Mouse (Mus musculus) right cerebral cortex, postnatal 36 days (tissue): ENCODE data around the gene Kiss1r.

Source experiments
- DNase-seq, 2 experiments: peaks; one replicate each; pipeline ENCODE4 v3.0.0; 2022; ENCODE audit warnings: low spot score in 2 of 2, mixed read lengths in 1 of 2

The Kiss1r gene

DNA sequence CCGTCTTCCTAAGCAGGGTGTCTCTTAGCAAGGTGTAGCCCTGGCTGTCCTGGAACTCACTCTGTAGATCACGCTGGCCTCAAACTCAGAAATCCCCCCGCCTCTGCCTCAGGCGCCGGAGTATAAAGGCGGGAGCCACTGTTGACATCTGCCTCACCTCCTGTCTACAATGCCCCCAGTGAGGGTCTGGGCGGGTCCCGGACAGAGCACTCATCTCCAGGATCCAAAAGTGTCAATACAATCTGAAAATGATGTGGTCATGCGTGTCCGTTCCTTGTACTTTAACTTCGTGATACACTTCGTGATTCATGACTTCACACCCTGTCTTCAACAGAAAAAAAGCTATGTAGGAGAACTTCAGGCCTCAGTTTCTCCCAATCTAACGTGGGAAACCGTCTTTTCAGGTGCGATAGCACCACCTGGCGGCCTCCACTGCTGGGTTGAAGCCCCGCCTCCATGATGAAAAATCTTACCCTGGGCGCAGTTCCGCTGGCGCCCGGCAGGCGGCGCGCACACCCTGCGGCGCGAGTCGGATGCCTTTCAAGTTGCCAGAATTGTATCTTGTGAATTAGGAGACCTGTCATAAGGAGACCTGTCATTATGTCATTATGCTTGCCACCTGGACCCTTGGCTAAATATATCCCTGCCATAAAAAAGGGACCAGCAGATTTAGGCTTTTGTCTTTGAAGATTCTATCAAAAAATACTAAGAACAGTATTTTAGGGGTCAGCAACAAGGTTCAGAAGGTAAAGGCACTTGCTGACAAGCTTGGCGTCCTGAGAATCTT is 8.4 kb downstream of the Kiss1r start:
- peak; percentile 85 to 89 for DNase-seq

GRCm38 (mm10) chr10:79925785-79926490 is 9.2 kb downstream of the Kiss1r start:
- no peak for DNase-seq

DNA sequence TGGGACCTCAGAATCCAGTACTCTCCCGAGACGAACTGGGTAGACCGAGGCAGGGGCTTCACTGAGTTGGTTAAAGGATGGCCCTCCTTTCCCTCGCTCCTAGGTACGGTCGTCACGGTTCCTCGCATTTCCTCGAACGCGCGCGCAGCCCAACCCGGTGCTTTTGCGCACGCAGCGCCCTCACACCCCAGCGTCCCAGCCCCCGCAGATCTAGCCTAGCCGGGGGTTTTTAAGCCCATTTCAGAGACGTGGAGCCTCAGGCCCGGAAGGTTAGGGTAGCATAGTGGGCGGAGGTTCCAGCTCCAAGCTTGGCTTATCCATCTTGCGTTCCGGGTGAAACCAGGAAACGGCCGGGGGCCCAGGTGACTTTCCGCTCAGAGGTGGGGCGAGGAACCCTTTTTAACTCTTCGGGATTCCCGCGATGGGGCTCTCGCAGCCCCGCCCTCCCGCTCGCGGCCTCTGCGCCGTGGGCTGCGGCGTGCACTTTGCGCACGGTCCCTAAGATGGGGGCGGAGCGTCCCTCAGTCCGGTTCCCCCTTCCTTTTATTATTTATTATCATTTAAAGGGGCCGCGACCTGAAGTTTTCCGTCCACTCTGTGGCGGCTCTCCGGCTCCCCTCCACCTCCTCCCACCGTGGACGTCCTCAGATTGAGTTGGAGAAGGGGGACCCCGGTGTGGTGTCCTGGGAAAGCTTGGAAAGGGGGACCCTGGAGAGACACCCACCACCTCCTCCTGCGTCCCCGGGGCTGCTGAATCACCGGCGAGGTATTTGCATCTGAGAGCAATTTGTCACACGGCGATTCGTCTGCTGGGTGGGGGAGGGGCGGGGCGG is 9.9 kb downstream of the Kiss1r start, which contains the start of gene Arid3a:
TSS of gene Arid3a (plus strand) at position 553 of the 833 bp plus-strand sequence.
- DNase-seq = peak; percentile 77 to 83

DNA sequence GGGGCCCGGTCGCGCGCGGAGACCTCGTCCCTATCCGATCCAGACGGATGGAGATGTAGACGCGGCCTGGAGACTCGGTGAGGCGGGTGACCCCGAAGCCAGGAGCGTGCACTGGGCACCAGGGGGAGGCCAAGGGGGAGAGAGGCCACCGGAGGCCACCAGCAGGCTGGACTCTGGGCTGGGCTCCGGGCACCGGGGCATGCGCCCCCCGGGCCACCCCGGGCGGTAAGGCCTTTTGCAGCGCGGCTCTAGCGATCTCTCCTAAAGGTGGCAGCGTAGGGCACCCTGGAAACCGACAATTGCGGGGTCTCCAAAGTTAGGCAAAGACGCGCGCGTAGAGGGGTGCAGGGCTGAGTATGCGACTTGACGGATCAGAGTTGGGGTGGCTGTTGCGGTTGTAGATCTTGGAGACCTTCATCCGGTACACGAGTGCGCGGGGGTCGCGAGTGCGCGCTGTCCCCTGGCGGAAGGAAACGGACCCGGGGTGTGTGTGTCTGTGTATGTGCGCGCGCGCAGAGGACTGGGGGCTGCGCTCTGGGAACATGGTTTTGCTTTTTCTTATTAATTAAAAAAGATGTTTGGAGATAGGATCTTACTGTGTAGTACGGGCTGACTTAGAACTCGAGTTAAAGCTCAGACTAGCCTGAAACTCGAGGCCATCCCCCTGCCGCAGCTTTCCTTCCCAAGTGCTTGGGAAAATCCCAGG is 10.7 kb downstream of the Kiss1r start:
- DNase-seq = no peak

DNA sequence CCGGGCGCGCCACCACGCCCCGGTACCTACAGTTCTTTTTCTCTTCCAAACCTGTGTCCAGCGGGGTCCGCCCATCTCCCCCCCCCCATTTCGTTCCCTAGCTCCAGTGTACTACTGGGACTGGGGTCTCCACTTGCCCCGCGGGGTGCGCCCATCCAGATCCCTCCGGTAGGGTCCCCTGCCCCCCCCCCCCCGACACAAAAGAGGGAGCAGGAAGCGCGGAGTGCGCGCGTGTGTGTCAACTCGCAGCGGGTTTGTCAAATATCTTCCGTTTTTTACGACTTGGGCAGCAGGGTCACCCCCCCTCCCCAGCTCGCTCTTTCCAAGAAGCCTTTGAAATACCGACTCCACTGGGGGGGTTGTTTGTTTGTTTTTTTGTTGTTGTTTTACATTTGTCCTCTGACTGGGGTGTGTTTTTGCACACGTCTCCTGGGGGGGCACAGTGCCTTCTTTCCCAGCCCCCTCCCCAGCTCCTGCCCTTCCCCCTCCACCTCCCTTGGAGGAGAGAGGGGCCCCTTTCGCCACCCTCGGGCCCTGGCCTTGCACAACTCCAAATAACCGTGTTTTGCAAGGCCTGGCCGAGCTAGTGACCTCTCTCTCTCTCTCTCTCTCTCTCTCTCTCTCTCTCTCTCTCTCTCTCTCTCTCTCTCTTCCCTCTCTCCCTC is 11.4 kb downstream of the Kiss1r start:
- no peak for DNase-seq

DNA sequence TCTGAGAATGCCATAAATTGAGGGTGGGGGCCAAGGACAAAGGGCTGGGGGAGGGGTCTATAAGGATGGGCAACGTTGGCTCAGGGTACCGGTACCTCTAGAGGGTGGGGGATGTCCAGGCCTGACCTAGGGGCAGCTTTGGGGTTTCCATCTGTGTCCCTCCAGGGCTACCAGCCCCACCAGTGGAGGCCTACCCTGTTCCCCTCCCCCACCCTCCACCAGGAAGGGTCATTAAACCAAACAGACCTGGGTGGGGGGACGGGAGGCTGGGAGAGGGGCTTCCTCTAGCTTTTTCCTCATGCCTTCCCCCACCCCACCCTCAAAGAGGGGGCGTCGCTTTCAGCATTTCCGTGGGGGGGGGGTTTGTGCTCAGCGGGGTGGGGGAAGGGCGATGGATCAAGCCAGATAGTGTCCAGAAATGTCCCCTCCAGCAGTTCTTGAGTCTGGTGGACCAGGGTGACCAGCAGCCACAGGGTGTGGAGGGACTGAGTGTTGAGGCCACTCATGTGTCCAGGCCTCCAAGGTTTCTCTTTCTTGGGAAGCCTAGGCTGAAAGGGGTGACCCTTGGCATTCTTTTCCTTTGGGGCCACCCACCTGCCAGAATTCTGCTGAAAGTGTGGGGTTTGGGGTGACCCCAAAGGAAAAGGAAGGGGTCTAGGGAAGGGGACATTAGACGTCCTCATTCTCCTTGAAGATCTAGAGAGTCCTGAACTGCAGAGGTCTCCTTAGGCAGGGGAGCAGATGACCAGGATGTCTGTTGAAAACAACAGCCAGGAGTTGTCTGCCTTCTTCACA is 12.3 kb downstream of the Kiss1r start:
- no peak for DNase-seq

- no peak for DNase-seq
Observed at GRCm38 (mm10) chr10:79929967-79930825, 13.4 kb downstream of the Kiss1r start.

- DNase-seq = no peak
Observed at GRCm38 (mm10) chr10:79930826-79931186, 14.0 kb downstream of the Kiss1r start.

DNA sequence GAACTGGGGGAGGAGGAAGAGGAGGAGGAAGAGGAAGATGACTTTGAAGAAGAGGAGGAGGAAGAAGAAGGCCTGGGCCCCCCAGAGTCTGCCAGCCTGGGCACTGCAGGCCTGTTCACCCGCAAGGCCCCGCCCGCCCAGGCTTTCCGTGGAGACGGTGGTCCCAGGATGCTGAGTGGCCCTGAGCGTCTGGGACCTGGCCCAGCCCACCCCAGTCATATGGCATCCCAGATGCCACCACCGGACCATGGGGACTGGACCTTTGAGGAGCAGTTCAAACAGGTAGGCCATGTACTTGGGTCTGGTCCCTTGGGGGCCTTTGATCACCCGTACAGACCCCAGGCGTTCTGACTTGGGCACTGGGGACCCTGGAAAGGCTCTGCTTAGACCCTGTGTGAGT is 15.0 kb downstream of the Kiss1r start:
- DNase-seq = no peak

DNA sequence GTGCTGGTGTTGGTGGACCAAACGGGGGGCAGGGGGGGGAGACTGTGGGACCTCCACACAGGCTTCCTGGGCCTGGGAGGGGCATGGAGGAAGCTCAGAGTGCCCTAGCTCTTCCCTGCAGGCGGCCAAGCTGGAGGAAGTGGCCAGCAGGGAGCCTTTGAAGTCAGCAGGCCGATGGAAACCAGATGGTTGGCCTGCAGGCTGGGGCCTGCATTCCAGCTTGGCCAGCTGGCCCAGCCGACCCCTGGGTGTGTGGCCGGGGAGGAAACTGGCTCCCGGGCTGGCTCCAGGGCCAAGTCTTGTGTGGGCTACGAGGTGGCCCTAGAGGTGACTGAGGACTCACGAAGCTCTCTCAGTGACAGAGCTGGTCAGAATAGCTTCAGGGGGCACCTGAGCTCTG is 16.0 kb downstream of the Kiss1r start:
- DNase-seq = no peak

GRCm38 (mm10) chr10:79933145-79933679 is 16.4 kb downstream of the Kiss1r start:
- DNase-seq = no peak

DNA sequence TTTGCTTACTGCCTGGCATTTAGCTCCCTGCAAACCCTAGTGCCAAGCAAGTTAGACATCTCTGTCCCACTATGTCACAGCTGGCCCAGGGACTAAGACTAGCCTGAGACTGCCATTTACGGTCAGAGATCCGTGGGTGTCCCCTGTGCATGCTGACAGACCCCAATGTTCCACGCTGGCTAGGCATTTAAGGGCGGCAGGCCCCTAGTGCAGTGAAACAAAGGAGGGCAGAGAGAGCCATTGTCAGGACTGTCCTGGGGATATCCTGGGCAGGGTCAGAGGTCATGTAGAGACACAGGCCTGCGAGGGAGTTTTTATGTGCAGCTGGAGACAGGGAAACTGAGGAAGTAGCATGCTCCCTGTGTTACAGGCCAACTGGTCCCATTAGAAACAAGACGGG is 17.1 kb downstream of the Kiss1r start:
- DNase-seq = no peak

DNA sequence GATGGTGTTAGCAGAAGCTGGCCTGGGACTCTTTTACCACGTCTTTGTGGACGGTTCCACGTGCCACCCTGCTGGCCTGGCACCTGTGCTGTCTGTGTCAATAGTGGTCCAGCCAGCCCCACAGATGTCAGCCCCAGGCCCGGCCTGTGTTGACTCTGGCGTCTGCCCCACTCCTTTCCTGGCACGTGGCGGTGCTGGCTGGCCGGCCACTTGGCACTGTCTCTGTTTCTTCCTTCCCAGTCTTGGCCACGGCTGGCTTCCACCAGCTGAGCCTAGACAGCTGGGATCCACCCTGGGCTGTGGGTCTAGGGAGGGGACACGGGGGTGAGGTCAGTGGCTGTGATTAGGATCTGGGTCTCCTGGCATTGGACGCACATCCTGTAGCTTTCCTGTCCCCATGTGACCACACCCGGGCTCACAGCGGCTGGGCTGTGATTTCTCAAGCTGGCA is 17.5 kb downstream of the Kiss1r start:
- DNase-seq = peak in 1 of 2 experiments; percentile 49

DNA sequence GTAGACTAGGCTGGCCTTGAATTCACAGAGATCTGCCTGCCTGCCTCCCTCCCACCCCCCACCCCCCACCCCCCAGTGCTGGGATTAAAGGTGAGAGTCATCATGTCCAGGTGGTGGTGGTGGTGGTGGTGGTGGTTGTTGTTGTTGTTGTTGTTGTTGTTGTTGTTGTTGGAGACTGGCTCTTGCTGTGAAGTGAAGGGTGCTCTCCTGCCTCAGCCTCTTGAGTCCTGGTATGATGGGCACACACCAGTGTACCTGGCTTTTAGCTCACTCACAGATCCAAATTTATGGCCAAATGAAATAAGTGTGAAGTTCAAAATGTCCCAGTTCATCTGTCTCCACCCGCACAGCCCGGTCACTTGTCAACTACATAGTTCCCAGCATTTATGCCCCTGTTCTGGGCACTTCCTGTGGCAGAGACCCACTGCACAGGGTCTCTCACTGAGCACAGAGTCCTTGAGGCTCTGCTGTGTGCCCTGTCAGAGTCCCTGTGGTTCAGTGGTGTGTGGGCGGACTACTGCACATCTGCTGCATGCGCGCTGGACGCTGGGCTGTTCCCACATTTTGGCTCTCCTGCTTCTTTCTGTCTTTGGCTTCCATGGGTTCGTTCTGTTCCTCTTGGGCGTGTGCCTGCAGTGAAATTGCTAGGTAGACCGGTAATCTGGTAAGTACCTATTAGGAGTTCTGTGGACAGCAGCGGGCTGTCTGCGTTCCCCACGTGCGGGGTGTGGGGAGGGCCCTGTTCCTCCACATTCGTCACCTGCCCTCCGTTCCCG is 18.2 kb downstream of the Kiss1r start:
- DNase-seq = no peak

DNA sequence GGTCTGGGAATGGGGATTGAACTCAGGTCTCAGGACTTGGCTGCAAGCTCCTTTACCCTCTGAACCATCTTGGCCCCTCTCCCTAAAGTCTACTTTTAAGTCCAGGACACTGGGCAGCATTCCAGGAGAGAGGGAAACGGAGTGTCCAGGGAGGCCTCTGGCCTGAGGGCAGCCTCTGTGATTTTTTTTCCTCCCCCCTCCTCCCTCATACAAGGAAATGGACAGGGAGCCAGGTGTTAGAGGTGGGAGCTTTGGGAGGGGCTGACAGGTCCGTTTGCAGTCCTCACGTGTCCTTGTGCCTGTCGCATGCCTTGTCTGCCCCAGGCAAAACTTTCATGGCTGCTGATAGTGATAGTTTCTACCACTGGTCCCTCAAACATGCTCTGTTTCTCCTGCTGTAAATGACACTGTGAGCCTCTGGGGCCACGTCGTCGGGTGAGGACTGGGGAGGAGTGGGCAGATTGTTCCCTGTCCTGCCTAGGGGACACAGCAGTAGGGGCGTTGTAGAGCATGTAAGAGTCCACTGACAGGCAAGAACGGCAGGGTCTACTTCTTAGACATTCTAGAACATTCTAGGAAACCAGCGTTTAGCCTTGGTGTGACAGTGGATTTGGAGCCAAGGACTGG is 19.6 kb downstream of the Kiss1r start:
- no peak for DNase-seq

DNA sequence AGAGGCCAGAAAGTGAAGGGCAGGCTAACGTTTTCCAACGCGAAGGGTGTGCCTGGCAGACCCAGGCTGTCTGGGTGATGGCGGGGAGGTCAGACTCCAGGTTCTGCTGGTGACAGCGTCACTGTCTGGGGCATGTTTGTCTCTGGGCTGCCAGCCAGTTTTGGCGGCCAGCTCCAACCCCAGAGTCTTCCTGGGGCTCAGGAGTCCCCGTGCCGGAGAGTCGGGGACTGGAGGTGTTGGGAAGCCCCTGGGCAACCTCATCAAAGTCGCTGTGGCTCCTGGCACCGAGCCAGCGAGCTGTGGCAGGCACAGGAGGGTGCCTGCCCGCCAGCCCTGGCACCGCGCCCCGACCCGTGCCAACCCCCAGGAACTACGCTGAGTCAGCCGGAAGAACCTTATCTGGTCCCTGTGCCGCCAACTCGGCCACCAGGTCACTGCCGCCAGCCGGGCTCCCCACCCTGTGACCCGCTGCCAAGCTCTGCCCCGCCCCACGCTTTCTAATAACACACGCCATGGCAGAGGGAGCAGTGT is 20.2 kb downstream of the Kiss1r start:
- no peak for DNase-seq

GRCm38 (mm10) chr10:79937775-79938526 is 21.2 kb downstream of the Kiss1r start:
- DNase-seq = no peak
